16 mouse cellular contexts compared by ENCODE assay signal in the genomic region with DNA sequence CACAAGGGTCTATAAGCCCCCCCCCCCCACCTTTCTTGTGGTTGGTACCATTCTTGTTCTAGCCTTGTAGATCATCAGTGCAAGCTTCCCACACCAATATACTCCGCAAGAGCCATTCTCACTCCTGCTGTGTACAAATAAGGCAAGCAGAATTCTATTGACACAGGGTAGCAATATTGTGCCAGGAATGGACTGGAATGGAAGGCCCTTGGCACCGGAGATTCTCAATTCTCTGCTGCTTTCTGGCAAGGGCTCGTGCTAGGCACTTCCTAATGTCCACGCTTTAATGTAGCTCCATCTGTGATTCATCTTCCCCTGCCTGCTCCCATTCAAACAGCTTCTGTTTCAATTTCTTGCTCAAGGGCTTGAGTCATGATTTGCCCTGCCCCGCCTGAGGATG. TPM values are rescaled to one million over a fixed set of nuclear protein-coding genes. Genes with fewer than 3 reads are reported as not detected.
DNase-seq lines count a peak whose midpoint lies in the region; ATAC-seq lines count a peak whose summit lies in the region.
"Had no signal": no experiment of that assay in that cellular context is flagged by ENCODE, and none has a peak within 500 bp of the region (broad histone marks: within the 10 kb centered on the region; RNA-seq: fewer than 3 reads in every experiment).

No protein-coding gene starts in this region.

- WGBS in hindbrain, embryonic 15.5 days: 70% methylated on average over 5 of the region's 5 CpGs
- WGBS in hindbrain, embryonic 10.5 days: 91% methylated on average over 5 of the region's 5 CpGs

- no peak for DNase-seq in hindbrain, embryonic 10.5 days (ENCODE audit: low spot score)
- peak; percentile 45 for DNase-seq in 3134 (ENCODE audit: extremely low read depth, insufficient read length, low spot score)
- peak; percentile 95 for DNase-seq in brain, adult 2 months (ENCODE audit: low read depth, low spot score)
- peak; percentile 87 to 88 for DNase-seq in cerebellum, postnatal 10 days
- DNase-seq in adrenal gland, postnatal 10 days: no peak
- no peak for DNase-seq in adrenal gland, adult 2 months
- DNase-seq: adrenal gland, postnatal 14 days; heart, postnatal 14 days; kidney, adult 2 months; lung, postnatal 10 days; thymus, postnatal 4 days had no signal

- H3K9ac ChIP-seq in hindbrain, embryonic 15.5 days: no peak overlapping the region

- H3K27ac ChIP-seq in hindbrain, embryonic 15.5 days (replicated peaks): no peak overlapping the region
- no peak overlapping the region for H3K27ac ChIP-seq in hindbrain, embryonic 10.5 days

- no peaks in the 10 kb centered on the region for H3K4me1 ChIP-seq in hindbrain, embryonic 15.5 days (replicated peaks)
- no peaks in the 10 kb centered on the region for H3K4me1 ChIP-seq in hindbrain, embryonic 10.5 days (replicated peaks)

- H3K9me3 ChIP-seq in hindbrain, embryonic 15.5 days: no peaks in the 10 kb centered on the region
- H3K9me3 ChIP-seq in hindbrain, embryonic 10.5 days: no peaks in the 10 kb centered on the region

- no peak overlapping the region for H3K4me2 ChIP-seq in hindbrain, embryonic 15.5 days
- H3K4me2 ChIP-seq: liver, embryonic 11.5 days had no signal

- peak; percentile 69 for ATAC-seq in hindbrain, embryonic 15.5 days (ENCODE audit: low FRiP score, low read depth)
- no peak for ATAC-seq in megakaryocyte-erythroid progenitor cell, adult 5-6 weeks (replicated peaks; ENCODE audit: low FRiP score, low TSS enrichment, poor library complexity, severe bottlenecking)
- ATAC-seq: Patski had no signal

- H3K4me3 ChIP-seq in hindbrain, embryonic 15.5 days: no peak overlapping the region
- H3K4me3 ChIP-seq in hindbrain, embryonic 10.5 days: no peak overlapping the region

- no peaks in the 10 kb centered on the region for H3K36me3 ChIP-seq in hindbrain, embryonic 15.5 days
- no peaks in the 10 kb centered on the region for H3K36me3 ChIP-seq in hindbrain, embryonic 10.5 days

- no peaks in the 10 kb centered on the region for H3K27me3 ChIP-seq in hindbrain, embryonic 15.5 days
- no peaks in the 10 kb centered on the region for H3K27me3 ChIP-seq in hindbrain, embryonic 10.5 days (ENCODE audit: insufficient read depth, poor library complexity, severe bottlenecking)
- H3K27me3 ChIP-seq: CH12.LX, Patski had no signal

RNA-seq across cellular contexts. Expression of a gene that starts 5.2 kb away (rescaled TPM):
- 0.18 and 0.28 TPM in 2 replicates for polyA plus RNA-seq in hindbrain, embryonic 15.5 days (2015; fragmentation: Nextera tagmentation; extraction: Ambion mirVana)
- 0.07 TPM in 1 of 2 replicates, not detected in the other for polyA plus RNA-seq in hindbrain, embryonic 10.5 days (2016; fragmentation: Nextera tagmentation; extraction: Ambion mirVana)
- total RNA-seq in adrenal gland, postnatal 10 days (2021): 1 to 10 TPM; 3.4 to 5.1 TPM
- total RNA-seq in megakaryocyte-erythroid progenitor cell, adult 5-6 weeks (2014; fragmentation: Nextera tagmentation): 5.1 TPM in 1 of 2 replicates, not detected in the other
- 1.4 and 3.3 TPM in 2 replicates for total RNA-seq in megakaryocyte-erythroid progenitor cell, adult 5-6 weeks (2017)
- 1 to 10 TPM; 3.0 to 6.5 TPM for total RNA-seq in adrenal gland, adult 2 months (2021)
- 0.53 and 0.61 TPM in 2 replicates for polyA plus RNA-seq in adrenal gland, adult 2 months (2012; rRNA removed)
- polyA plus RNA-seq: liver, embryonic 11.5 days had no signal

RNA-seq across cellular contexts. Expression of a gene that starts 31.2 kb away (rescaled TPM):
- polyA plus RNA-seq in hindbrain, embryonic 15.5 days (2015; fragmentation: Nextera tagmentation; extraction: Ambion mirVana): 2.2 and 2.7 TPM in 2 replicates
- 1.00 and 1.3 TPM in 2 replicates for polyA plus RNA-seq in hindbrain, embryonic 10.5 days (2016; fragmentation: Nextera tagmentation; extraction: Ambion mirVana)
- total RNA-seq in adrenal gland, postnatal 10 days (2021): 10 to 100 TPM in 1 of 2 experiments, 1 to 10 TPM in 1; 9.8 to 13.5 TPM
- total RNA-seq in megakaryocyte-erythroid progenitor cell, adult 5-6 weeks (2014; fragmentation: Nextera tagmentation): 16.7 and 20.7 TPM in 2 replicates
- total RNA-seq in megakaryocyte-erythroid progenitor cell, adult 5-6 weeks (2017): 30.8 and 39.6 TPM in 2 replicates
- total RNA-seq in adrenal gland, adult 2 months (2021): 10 to 100 TPM; 13.5 to 16.4 TPM
- 1.3 and 2.5 TPM in 2 replicates for polyA plus RNA-seq in adrenal gland, adult 2 months (2012; rRNA removed)

Comparison
In these comparisons a context has a peak if more than half of its experiments do, and no peak if none do; other contexts are left out.
1. DNase-seq: peak in 3134 (single experiment), brain, adult 2 months (single experiment) and cerebellum, postnatal 10 days (2 of 2); none in hindbrain, embryonic 10.5 days (single experiment), adrenal gland, postnatal 10 days (single experiment) and adrenal gland, adult 2 months (single experiment).